Mouse (Mus musculus) activated CD4-positive, CD25-positive, alpha-beta regulatory T cell, adult 4 months (primary cell): ENCODE results near the gene Mthfd2. TPM values are rescaled to one million over a fixed set of nuclear protein-coding genes. Genes with fewer than 3 reads are reported as not detected.

Experiments used
- ATAC-seq: one replicate; pipeline ENCODE4 v1.8.0; 2017
- polyA plus RNA-seq, 2 experiments: library from polyadenylated mRNA; unstranded; fragments of 100-300 nt; shearing (Covaris generic); gene quantifications; one replicate each; pipeline ENCODE4 v1.2.1; 2017

Gene Mthfd2
- polyA plus RNA-seq, 2 experiments from 2014 or later: 124 to 145 TPM

DNA sequence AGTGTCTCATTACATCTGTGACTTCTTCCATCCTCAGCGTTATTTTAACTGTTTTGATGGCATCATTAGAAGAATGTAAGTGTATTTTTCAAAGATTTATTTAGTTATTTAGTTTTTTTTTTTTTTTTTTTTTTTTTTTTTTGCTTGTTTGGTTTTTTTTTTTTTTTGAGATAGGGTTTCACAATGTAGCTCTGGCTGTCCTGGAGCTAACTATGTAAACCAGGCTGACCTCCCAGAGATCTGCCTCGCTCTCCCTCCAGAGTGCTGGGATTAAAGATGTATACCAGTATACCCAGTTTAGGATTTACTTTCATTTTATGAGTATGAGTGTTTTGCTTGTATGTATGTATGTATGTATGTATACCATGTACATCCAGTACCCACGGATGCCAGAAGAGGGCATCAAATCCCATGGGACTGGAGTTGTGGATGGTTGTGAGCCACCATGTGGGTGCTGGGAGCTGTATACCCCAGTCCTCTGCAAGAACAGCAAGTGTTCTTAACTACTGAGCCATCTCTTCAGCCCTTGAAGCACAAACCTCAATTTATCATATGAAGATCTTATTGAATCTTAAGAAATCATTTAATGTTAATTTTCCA lies 2.0 kb upstream of the Mthfd2 start:
- no peak for ATAC-seq

GRCm38 (mm10) chr6:83326761-83327160 lies 1.1 kb upstream of the Mthfd2 start:
- no peak for ATAC-seq

DNA sequence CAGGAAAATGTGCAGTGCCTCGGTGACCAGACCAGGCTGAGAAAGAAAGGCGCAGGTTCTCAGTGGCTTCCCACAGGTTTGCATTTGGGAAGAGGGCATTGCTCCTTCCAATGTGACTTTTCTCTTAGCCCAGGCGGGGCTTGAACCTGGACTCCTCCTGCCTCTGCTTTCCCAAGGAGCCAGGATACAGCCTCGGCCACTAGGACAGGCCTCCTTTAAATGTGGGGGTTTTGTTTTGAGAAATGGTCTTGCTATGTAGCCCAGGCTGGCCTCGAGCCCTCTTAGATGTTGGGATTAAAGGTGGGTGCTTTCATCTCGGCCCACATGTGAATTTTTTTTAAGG lies 657 bp upstream of the Mthfd2 start:
- ATAC-seq: no peak

GRCm38 (mm10) chr6:83323652-83324419 lies 1.9 kb downstream of the Mthfd2 start:
- ATAC-seq: no peak

GRCm38 (mm10) chr6:83322794-83323193 lies 2.9 kb downstream of the Mthfd2 start:
- ATAC-seq: no peak

- no peak for ATAC-seq
Measured at GRCm38 (mm10) chr6:83321927-83322326, 3.8 kb downstream of the Mthfd2 start.

GRCm38 (mm10) chr6:83317108-83317741 lies 8.5 kb downstream of the Mthfd2 start:
- ATAC-seq: peak; percentile 84

- no peak for ATAC-seq
Measured at GRCm38 (mm10) chr6:83316022-83316421, 9.7 kb downstream of the Mthfd2 start.

GRCm38 (mm10) chr6:83315293-83315692 lies 10.4 kb downstream of the Mthfd2 start:
- no peak for ATAC-seq

- peak; percentile 71 for ATAC-seq
Measured at GRCm38 (mm10) chr6:83312514-83312913, 13.2 kb downstream of the Mthfd2 start.

DNA sequence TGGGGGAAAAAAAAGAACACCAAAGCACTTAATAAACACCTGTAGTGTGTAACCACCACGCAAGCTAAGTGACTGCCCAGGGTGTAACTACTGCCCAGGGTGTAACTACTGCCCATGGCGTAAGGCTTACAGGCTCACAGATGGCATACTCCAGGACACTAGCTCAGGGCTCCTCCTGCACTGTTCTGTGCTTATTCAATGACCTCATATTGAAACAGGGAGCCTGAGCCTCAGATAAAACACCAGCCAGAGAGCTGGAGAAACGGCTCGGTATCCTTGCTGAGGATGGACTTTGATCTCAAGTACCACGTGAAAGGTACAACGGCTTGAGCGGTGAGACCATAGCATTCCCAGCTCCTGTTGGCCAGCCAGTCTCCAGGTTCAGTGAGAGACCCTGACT lies 13.7 kb downstream of the Mthfd2 start:
- peak; percentile 20 for ATAC-seq

DNA sequence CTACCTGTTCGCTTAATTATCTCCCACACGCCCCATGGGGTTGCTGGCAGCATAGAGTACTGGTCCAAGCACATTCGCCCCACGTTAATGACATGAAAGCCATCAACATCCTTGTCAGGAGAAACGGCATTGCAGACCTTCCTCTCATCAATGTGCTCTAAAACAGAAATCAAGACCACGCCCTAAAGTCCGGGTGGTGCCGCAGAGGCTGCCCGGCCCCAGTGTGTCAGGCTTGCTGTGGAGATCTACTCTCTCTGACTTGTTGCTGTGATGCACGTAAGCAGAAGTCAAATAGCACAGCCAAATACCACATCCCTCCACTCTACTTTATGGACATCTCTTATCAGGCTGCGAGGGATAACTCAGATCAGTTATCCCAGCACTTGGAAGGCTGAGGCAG lies 14.5 kb downstream of the Mthfd2 start:
- no peak for ATAC-seq

DNA sequence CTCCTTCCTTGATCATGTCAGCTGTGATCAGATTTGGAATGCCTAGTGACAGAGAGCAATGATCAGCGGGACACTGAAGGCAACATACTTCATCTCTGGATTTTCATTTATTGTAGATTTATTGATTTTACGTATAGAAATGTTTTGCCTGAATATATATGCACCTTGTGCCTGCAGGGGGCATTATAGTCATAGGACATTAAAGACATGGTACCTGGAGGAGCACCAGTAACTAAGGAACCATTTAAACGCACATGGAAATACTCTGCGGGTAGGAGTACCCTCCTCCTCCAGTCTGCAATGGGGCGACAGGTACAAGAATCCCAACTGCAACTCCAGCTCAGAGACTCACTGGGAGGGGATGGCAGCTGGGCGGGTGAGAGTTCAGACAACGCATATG lies 16.7 kb downstream of the Mthfd2 start:
- no peak for ATAC-seq

DNA sequence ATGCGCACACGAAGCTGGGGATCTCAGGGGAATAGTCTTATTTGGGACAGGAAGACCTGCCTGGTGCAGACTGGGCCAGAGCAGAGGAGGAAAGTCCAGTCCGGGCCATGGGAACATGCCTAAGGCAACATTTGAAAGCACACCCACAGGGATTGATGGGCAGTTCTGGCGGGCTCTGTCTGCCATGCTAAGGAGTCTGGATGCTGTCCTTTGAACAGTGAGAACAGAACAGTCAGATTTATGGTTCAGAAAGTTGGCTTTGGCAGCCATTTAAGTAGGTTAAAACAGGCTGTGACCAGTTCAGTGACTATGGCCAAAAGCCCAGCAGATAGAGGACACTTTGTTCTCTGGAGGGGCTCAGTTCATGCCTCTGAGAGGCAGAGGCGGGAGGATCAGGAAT lies 23.4 kb downstream of the Mthfd2 start:
- ATAC-seq: no peak

DNA sequence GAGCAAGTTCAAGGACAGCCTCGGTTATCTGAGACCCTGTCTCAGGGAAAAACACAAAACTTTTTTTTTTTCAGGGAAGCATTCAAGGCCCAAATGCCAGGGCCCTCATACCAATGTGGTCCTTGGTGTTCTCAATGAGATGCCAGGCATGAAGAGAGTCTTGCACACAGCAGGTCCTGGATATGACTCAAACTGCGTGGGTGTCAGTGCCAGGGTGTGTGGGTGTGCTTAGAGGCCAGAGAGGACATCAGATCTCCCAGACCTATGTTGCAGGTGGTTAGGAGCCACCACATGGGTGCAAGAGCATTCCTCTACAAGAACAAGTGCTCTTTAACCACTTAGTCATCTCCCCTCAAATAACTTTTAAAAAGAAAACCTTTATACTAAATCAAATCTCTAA lies 24.4 kb downstream of the Mthfd2 start:
- ATAC-seq: no peak

GRCm38 (mm10) chr6:83300447-83301229 lies 25.1 kb downstream of the Mthfd2 start:
- no peak for ATAC-seq

- ATAC-seq: no peak
Measured at GRCm38 (mm10) chr6:83280256-83280955, 45.3 kb downstream of the Mthfd2 start.

DNA sequence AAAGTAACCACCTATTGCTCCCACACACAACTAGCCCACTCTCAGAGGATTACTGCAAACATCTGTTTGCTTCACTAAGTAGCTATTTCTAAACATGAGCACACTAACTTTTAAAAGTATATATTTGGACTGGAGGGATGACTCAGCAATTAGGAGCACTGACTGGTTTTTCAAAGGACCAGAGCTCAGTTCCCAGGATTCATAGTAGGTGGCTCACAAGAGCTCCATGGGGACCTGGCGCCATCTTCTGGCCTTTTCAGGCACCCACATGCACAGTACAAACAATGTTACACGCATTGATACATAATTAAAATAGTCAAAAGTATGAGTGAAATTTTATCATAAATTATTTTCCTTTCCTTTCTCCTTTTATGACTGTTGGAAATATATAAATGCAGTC lies 46.8 kb downstream of the Mthfd2 start:
- peak; percentile 28 for ATAC-seq

- ATAC-seq: no peak
Measured at GRCm38 (mm10) chr6:83277151-83277550, 48.6 kb downstream of the Mthfd2 start.

DNA sequence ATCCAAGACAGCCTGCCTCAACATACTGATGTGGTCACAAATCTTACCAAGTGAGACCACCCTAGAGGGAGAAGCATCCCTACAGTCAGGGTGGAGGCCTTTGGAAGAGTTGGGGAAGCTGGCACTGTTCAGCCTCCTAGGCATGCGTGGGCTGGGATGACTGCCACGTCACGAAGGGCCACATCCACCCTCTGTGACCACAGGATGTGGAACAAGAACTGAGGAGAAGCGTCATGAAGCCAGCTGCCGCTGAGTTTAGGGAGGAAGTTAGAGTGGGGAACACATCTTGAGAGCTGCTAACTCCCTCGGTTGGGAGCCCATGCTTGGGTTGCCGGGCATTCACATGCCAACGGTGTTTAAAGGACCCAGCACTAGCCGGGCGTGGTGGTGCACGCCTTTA lies 52.0 kb downstream of the Mthfd2 start:
- peak; percentile 85 for ATAC-seq

DNA sequence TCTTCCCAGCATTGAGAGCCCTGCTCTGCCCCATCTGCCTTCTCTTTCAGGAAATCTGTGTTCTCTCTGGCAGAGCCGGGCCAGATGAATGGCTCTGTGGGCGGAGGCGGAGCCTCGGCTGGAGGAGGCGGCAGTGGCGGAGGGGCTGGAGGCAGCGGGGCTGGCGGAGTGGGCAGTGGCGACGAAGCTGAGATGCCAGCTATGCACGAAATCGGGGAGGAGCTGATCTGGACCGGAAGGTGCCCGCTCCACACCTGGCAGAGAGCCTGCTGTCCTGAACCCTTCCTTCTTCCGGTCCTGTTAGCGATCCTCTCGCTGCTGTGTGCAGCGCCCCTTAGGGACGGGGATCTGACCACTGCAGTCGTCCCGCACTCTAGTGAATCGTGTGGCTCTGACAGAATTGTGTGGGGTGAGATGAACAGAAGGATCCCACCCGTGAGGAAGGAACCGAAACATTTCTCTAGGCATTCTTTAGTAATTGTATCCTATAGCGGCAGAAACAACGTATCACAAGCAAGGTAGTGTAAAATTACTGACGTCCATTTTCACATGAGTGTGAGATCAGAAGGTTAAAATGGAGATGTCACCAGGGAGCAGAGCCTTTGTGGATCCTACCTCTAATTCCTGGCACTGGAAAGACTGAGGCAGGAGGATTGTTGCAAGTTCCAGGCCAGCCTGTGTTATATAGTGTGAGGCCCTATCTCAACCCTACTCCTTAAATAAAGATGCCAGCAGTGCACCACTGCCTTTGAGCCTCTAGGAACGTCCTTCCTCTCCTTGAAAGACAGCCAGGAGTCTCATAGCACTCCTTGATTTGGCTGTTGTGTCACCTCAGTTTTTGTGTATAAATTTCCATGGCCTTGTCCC lies 57.3 kb downstream of the Mthfd2 start:
- ATAC-seq: peak; percentile 89

DNA sequence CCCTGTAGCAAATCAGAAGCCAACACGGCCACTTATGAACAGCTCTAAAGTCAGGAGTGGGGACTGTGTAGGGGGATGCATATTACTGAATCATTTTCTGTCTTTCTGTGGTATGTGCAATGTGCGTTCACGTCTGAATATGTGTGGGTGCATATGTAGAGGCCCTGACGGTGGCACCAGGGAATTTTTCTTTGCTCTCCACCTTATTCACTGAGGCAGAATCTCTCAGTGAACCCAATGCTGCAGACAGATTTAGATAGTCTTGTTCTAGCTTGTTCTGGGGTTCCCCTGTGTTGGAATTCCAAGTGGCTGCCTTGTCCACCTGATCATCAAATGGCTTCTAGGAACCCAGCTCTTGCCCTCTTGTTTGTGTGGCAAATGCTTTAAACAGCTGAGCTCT lies 58.1 kb downstream of the Mthfd2 start:
- ATAC-seq: no peak
